Mouse (Mus musculus) inflammation-experienced regulatory T-cells, adult 6 months (primary cell): ENCODE data around the gene Kir3dl1. TPM values are rescaled to one million over a fixed set of nuclear protein-coding genes. Genes with fewer than 3 reads are reported as not detected.
"Not testable (repeated sequence)": the region's sequence is repeated elsewhere in the genome, so short reads cannot be mapped to it uniquely, and the experiment has no call there.

ENCODE experiments used
- ATAC-seq: one replicate; pipeline ENCODE4 v1.8.0; 2017
- polyA plus RNA-seq, 3 experiments: library from polyadenylated mRNA; unstranded; fragments of 100-300 nt; shearing (Covaris generic); gene quantifications; one replicate each; pipeline ENCODE4 v1.2.1; 2017

Kir3dl1 gene
- polyA plus RNA-seq, result not detected

- not testable (repeated sequence) for ATAC-seq
Observed at GRCm38 (mm10) chrX:136517699-136518098, at the start of gene Kir3dl1. Gene Kir3dl1 (plus strand): TSS chrX:136517999.

- not testable (repeated sequence) for ATAC-seq
Observed at GRCm38 (mm10) chrX:136543956-136544355, 26.2 kb downstream of the Kir3dl1 start, which contains the start of gene Kir3dl2. Gene Kir3dl2 (minus strand): TSS chrX:136544056.

- ATAC-seq, result not testable (repeated sequence)
Observed at GRCm38 (mm10) chrX:136569094-136569493, 51.3 kb downstream of the Kir3dl1 start.

Other genes with a start within 250 kb of the Kir3dl1 start
- 100 to 1,000 TPM in 1 of 3 experiments, 10 to 100 TPM in 2; 63.7 to 102 (median 77.7) TPM for gene Bex3, start 247.7 kb upstream of the Kir3dl1 start, polyA plus RNA-seq
- not detected for gene Kir3dl2, start 26.1 kb downstream of the Kir3dl1 start, polyA plus RNA-seq
- 1 to 10 TPM in 1 of 3 experiments, under 1 TPM in 1, not detected in 1; 0.81 to 1.7 TPM for gene Tceal3, start 72.8 kb downstream of the Kir3dl1 start, polyA plus RNA-seq
- gene Tceal1, start 190.0 kb downstream of the Kir3dl1 start, polyA plus RNA-seq, result under 1 TPM in 1 of 3 experiments, not detected in 2; 0.20 TPM
- gene Morf4l2, start 225.7 kb downstream of the Kir3dl1 start, polyA plus RNA-seq, result 10 to 100 TPM; 77.6 to 81.5 (median 78.3) TPM